Mouse (Mus musculus) small intestine, adult 10 weeks (tissue): ENCODE data around the gene Ecel1. TPM values are rescaled to one million over a fixed set of nuclear protein-coding genes. Genes with fewer than 3 reads are reported as not detected.

Experiments used
- polyA plus RNA-seq: library from polyadenylated mRNA; stranded (reverse); fragments of 350-450 nt; fragmentation: Illumina TruSeq; extraction: RNeasy Lipid Tissue Mini Kit (QIAGEN cat#74804); gene quantifications from one replicate; pipeline ENCODE4 v1.2.3, GENCODE M21; 2014; ENCODE audit warnings: low replicate concordance

The Ecel1 gene
- not detected for polyA plus RNA-seq

GRCm38 (mm10) chr1:87156199-87156587 is at the start of gene Ecel1:
Ecel1 (minus strand) TSS chr1:87156521.

GRCm38 (mm10) chr1:87204465-87204864 is 48.1 kb upstream of the Ecel1 start, which contains the start of gene Chrng:
Chrng (plus strand) TSS chr1:87204657.

GRCm38 (mm10) chr1:87190429-87190828 is 34.1 kb upstream of the Ecel1 start, which contains the start of gene Chrnd:
Chrnd (plus strand) TSS chr1:87190607.

GRCm38 (mm10) chr1:87183013-87183412 is 26.7 kb upstream of the Ecel1 start, which contains the start of gene Prss56:
Prss56 (plus strand) TSS chr1:87183313.

GRCm38 (mm10) chr1:87124673-87125072 is 31.6 kb downstream of the Ecel1 start, which contains the start of gene Akp3:
Akp3 (plus strand) TSS chr1:87124973.

GRCm38 (mm10) chr1:87101411-87101810 is 54.9 kb downstream of the Ecel1 start, which contains the start of gene Alpi:
Alpi (minus strand) TSS chr1:87101606.

Other genes with a start within 250 kb of the Ecel1 start
- gene Alppl2, start 66.6 kb downstream of the Ecel1 start, polyA plus RNA-seq = 0.56 TPM
- gene Alpi, start 54.9 kb downstream of the Ecel1 start, polyA plus RNA-seq = 161 TPM
- gene Akp3, start 31.5 kb downstream of the Ecel1 start, polyA plus RNA-seq = 179 TPM
- not detected for gene Prss56, start 26.8 kb upstream of the Ecel1 start, polyA plus RNA-seq
- not detected for gene Chrnd, start 34.1 kb upstream of the Ecel1 start, polyA plus RNA-seq
- not detected for gene Chrng, start 48.1 kb upstream of the Ecel1 start, polyA plus RNA-seq
- 24.5 TPM for gene Eif4e2, start 57.4 kb upstream of the Ecel1 start, polyA plus RNA-seq
- 2.2 TPM for gene Efhd1, start 107.8 kb upstream of the Ecel1 start, polyA plus RNA-seq
- gene Gigyf2, start 170.5 kb upstream of the Ecel1 start, polyA plus RNA-seq = 76.6 TPM
- gene Kcnj13, start 238.2 kb upstream of the Ecel1 start, polyA plus RNA-seq = 0.56 TPM